Mouse (Mus musculus) MEL (cell line): Measurements from ENCODE around the gene Gm13290.
"Not testable (repeated sequence)": the region's sequence is repeated elsewhere in the genome, so short reads cannot be mapped to it uniquely, and the experiment has no call there.

ENCODE experiments used
- BHLHE40 ChIP-seq: IDR thresholded peaks from 2 replicates; pipeline ENCODE4 v1.6.1; 2012; ENCODE audit warnings: low read depth, mild to moderate bottlenecking, inconsistent platforms, low read length, improper control_type of control experiment, borderline replicate concordance
- CTCF ChIP-seq, 3 experiments: IDR thresholded peaks in 2 of 3; conservative IDR thresholded peaks in 1 of 3; 2 replicates each; pipeline ENCODE4 v1.5.1; 2011 to 2012; ENCODE audit warnings: low read length in 3 of 3, low read depth in 2 of 3, mild to moderate bottlenecking in 2 of 3, improper control_type of control experiment in 1 of 3, inconsistent platforms in 1 of 3, mixed read lengths in 1 of 3, moderate library complexity in 1 of 3; ENCODE audit not compliant: control insufficient read depth in 1 of 3, insufficient read depth in 1 of 3, poor library complexity in 1 of 3, severe bottlenecking in 1 of 3
- E2F4 ChIP-seq: IDR thresholded peaks from 2 replicates; pipeline ENCODE4 v1.6.1; 2011; ENCODE audit warnings: low read depth, low read length, improper control_type of control experiment, borderline replicate concordance
- HCFC1 ChIP-seq: IDR thresholded peaks from 2 replicates; pipeline ENCODE4 v1.6.1; 2012; ENCODE audit warnings: low read depth, mild to moderate bottlenecking, inconsistent platforms, low read length, improper control_type of control experiment, moderate library complexity
- MAFK ChIP-seq: IDR thresholded peaks from 2 replicates; pipeline ENCODE4 v1.6.1; 2011; ENCODE audit warnings: low read depth, mild to moderate bottlenecking, low read length, improper control_type of control experiment, borderline replicate concordance
- POLR2A ChIP-seq, 2 experiments: IDR thresholded peaks; 2 replicates each; pipeline ENCODE4 v1.6.1; 2011 to 2012; ENCODE audit warnings: low read length in 2 of 2, mild to moderate bottlenecking in 2 of 2, control low read depth in 1 of 2, improper control_type of control experiment in 1 of 2, low read depth in 1 of 2, moderate library complexity in 1 of 2; ENCODE audit not compliant: control insufficient read depth in 1 of 2, insufficient read depth in 1 of 2, poor library complexity in 1 of 2
- POLR2AphosphoS5 ChIP-seq: IDR thresholded peaks from 2 replicates; pipeline ENCODE4 v1.6.1; 2012; ENCODE audit warnings: low read depth, borderline replicate concordance, mild to moderate bottlenecking, inconsistent platforms, low read length, moderate library complexity, mixed read lengths
- ZC3H11A ChIP-seq: IDR thresholded peaks from 2 replicates; pipeline ENCODE4 v1.6.1; 2012; ENCODE audit warnings: low read depth, mild to moderate bottlenecking, inconsistent platforms, low read length, improper control_type of control experiment
- ZMIZ1 ChIP-seq: IDR thresholded peaks from 2 replicates; pipeline ENCODE4 v1.6.1; 2012; ENCODE audit warnings: low read depth, mild to moderate bottlenecking, inconsistent platforms, low read length, improper control_type of control experiment, moderate library complexity

GRCm38 (mm10) chr4:88760431-88760830 is 13.2 kb upstream of the Gm13290 start:
- not testable (repeated sequence) for TF ChIP-seq POLR2AphosphoS5; CTCF (IDR thresholded peaks at IDR 0.05 in 2 of 3, conservative IDR thresholded peaks at IDR 0.05 in 1 of 3; ENCODE audit: control insufficient read depth in 1 of 3, insufficient read depth in 1 of 3, low read depth in 2 of 3, low read length in 3 of 3, poor library complexity in 1 of 3, severe bottlenecking in 1 of 3); HCFC1; POLR2A (IDR thresholded peaks at IDR 0.05; ENCODE audit: control insufficient read depth in 1 of 2, insufficient read depth in 1 of 2, low read depth in 1 of 2, low read length in 2 of 2, poor library complexity in 1 of 2); ZMIZ1; MAFK; E2F4; BHLHE40; ZC3H11A
